Mouse (Mus musculus): Measurements from ENCODE around the gene Ankmy2.

DNA sequence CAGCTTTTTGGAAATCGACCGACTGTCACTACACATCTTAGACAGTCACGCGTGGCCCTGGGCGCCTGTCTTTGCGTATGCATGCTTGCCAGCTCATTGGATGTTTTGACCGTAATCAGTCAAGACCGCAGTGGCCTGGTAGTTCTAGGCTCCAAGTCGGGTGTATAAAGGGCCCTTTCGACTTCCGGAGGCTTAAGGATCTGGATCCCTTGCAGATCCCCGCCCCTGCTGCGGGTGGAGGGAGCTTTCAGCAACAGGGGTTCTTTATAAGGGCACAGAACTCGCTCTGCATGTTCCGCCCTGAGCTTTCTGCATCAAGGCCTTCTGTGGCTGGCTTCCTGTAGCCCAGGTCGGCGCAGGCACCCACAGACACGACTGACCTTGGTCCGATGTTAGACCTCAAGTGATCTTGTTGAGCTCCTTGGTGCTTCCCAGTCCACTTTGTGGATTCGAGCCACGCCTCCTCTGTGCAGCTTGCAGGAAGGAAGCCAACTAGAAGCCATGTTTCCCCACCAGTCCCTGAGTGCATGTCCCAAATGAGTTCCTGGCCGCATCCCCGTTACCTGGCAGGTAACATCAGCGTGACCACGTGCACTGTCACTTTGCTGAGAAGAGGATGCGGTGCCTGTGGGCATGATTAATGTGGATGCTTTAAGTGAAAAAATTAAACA is 859 bp downstream of the Ankmy2 start, which contains the start of gene Bzw2:
- TF ChIP-seq CTCF (IDR thresholded peaks at IDR 0.05; ENCODE audit: borderline replicate concordance, insufficient read depth, low read depth, low read length) (no peak), POLR2A (IDR thresholded peaks at IDR 0.05; ENCODE audit: borderline replicate concordance, insufficient read depth, low read length) (no peak)
